Mouse (Mus musculus) G1E (cell line): Measurements from ENCODE around the gene Dda1. TPM values are rescaled to one million over a fixed set of nuclear protein-coding genes. Genes with fewer than 3 reads are reported as not detected.

Source experiments
- ATAC-seq: 2 replicates; pipeline ENCODE4 v1.8.0; 2016; ENCODE audit warnings: mild to moderate bottlenecking; ENCODE audit not compliant: insufficient number of reproducible peaks, poor library complexity, low FRiP score, severe bottlenecking; ENCODE audit errors: extremely low read depth
- DNase-seq: peaks from one replicate; pipeline ENCODE4 v3.0.0; 2012; ENCODE audit warnings: low spot score
- H3K27me3 ChIP-seq: 2 replicates; pipeline ENCODE4 v1.6.1; 2012; ENCODE audit warnings: mild to moderate bottlenecking, low read length, inconsistent platforms; ENCODE audit not compliant: insufficient read depth
- H3K36me3 ChIP-seq: replicated peaks from 2 replicates; pipeline ENCODE3; 2012; ENCODE audit warnings: mild to moderate bottlenecking, inconsistent platforms
- H3K4me1 ChIP-seq: 2 replicates; pipeline ENCODE4 v1.6.1; 2012; ENCODE audit warnings: low read depth, low read length, inconsistent platforms, mixed read lengths; ENCODE audit not compliant: insufficient read depth
- H3K4me3 ChIP-seq: 2 replicates; pipeline ENCODE4 v1.5.1; 2012; ENCODE audit warnings: low read depth, mild to moderate bottlenecking, inconsistent platforms, low read length, moderate library complexity, mixed read lengths
- H3K9me3 ChIP-seq: replicated peaks from 2 replicates; pipeline ENCODE4 v1.6.1; 2012; ENCODE audit warnings: inconsistent platforms
- CTCF ChIP-seq: IDR thresholded peaks from 2 replicates; pipeline ENCODE4 v1.5.1; 2012; ENCODE audit warnings: low read depth, low read length, inconsistent platforms, mixed read lengths
- GATA1 ChIP-seq: IDR thresholded peaks from 2 replicates; pipeline ENCODE4 v1.6.1; 2012; ENCODE audit warnings: borderline replicate concordance, low read length, inconsistent platforms, mixed read lengths
- GATA2 ChIP-seq: IDR thresholded peaks from 2 replicates; pipeline ENCODE4 v1.6.1; 2012; ENCODE audit warnings: low read depth, low read length, inconsistent platforms, borderline replicate concordance
- POLR2AphosphoS5 ChIP-seq: IDR thresholded peaks from 2 replicates; pipeline ENCODE4 v1.6.1; 2012; ENCODE audit warnings: low read depth, low read length, inconsistent platforms; ENCODE audit not compliant: insufficient replicate concordance
- TAL1 ChIP-seq: conservative IDR thresholded peaks from 2 replicates; pipeline ENCODE4 v1.6.1; 2012; ENCODE audit warnings: low read depth, low read length, inconsistent platforms, mixed read lengths
- polyA plus RNA-seq: library from polyadenylated mRNA; stranded (reverse); fragments of >175 nt; gene quantifications from 2 replicates; pipeline ENCODE4 v1.2.3, GENCODE M21; 2012
- total RNA-seq, 2 experiments: library from RNA; stranded (forward) in 1 of 2; stranded (reverse) in 1 of 2; fragments of 200-1000 nt in 1 of 2; fragments of >200 nt in 1 of 2; fragmentation: Nextera tagmentation in 1 of 2; gene quantifications; 2 replicates each; pipeline ENCODE4 v1.2.3; 2014 to 2017

The Dda1 gene
- total and polyA plus RNA-seq, 3 experiments, result 16.2 to 209 (median 51.9) TPM

DNA sequence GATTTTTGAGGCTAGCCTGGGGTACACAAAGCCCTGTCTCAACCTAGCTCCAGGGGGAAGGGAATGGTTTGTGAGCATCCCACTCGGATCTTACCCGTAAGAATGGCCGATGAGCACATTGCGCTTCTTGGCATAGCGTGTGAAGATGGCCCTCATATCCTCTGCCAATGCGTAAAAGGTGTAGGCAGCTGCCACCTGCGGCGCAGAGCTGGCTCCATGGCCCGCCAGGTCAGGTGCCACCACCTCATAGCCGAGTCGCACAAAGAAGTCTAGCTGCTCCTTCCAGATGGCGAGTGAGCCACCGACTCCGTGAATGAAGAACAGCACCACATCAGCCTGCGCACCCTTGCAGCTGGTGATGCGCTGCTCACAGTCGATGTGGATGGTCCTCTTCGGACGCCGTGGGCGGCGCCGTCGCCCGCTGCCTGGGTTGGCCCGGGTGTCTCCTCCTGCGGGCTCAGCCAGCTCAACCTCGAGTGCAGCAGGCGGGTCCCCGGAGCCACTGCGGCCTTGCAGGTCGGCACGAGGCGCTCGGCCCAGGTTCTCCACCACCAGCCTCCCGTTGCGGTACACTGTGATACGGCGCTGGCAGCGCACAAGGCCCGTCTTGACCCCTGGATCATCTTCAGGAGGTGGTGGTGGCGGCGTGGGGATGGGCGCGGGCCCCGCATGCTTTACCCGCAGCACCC lies 7.7 kb upstream of the Dda1 start:
- Histone ChIP-seq H3K4me3 (no peak overlapping the region), H3K27me3 (0 out of 2 replicates have a peak, but pooled peaks cover 1% of the 10 kb centered on the region), H3K9me3 (0 out of 2 replicates have a peak, but pooled peaks cover 2% of the 10 kb centered on the region), H3K4me1 (peaks cover 55% of the 10 kb centered on the region), H3K36me3 (peaks cover 47% of the 10 kb centered on the region)
- ATAC-seq (no peak), DNase-seq (no peak)
- TF ChIP-seq TAL1 (no peak), GATA1 (no peak), CTCF (no peak), POLR2AphosphoS5 (no peak), GATA2 (no peak)

DNA sequence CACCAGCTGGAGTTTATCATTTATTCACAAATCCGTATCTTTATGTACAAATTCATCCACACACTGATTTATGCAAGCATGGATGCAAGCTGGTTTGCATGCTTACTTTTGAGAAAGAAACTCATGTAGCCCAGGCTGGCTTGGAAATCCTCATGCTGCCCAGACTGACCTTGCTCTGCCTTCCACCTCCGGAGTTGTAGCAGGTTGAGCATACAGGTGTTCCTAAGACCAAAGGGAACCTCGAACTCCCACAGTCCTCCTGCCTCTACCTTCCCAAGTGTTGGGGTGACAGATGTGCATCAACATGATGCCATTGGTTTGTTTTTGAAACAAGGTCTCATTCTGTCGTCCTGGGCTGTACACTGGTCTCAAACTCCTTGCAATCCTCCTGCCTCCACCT lies 6.8 kb upstream of the Dda1 start:
- H3K36me3 ChIP-seq, result peaks cover 50% of the 10 kb centered on the region
- no peak for ATAC-seq
- no peaks in the 10 kb centered on the region for H3K27me3 ChIP-seq
- 0 out of 2 replicates have a peak, but pooled peaks cover 2% of the 10 kb centered on the region for H3K9me3 ChIP-seq
- DNase-seq, result no peak
- H3K4me3 ChIP-seq, result no peak overlapping the region
- H3K4me1 ChIP-seq, result peaks cover 52% of the 10 kb centered on the region
- TF ChIP-seq GATA2 (no peak), TAL1 (no peak), POLR2AphosphoS5 (no peak), CTCF (no peak)

DNA sequence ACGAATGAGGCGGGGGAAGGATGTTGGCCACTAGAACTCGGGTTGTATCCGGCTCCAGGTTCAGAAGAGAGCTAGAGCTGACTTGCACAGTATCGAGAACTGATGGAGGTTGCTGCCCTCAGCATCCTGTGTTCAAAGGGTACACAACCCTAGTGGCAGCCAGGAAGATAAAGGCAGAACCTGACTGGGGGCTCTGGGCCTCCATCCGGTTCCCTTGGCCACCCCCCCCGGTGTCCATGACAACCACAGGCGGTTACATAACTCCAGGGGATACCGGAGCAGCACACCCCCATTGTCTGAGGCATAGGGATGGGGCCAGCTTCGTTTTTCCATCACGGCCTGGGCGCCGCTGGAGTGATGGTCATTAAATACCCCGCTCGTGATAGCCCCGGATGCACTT lies 6.2 kb upstream of the Dda1 start:
- Histone ChIP-seq H3K9me3 (0 out of 2 replicates have a peak, but pooled peaks cover 2% of the 10 kb centered on the region), H3K36me3 (peaks cover 50% of the 10 kb centered on the region), H3K4me1 (peaks cover 51% of the 10 kb centered on the region), H3K27me3 (no peaks in the 10 kb centered on the region), H3K4me3 (peak overlapping the region; percentile 77)
- TF ChIP-seq GATA2 (no peak), CTCF (no peak)
- ATAC-seq (no peak), DNase-seq (no peak)

DNA sequence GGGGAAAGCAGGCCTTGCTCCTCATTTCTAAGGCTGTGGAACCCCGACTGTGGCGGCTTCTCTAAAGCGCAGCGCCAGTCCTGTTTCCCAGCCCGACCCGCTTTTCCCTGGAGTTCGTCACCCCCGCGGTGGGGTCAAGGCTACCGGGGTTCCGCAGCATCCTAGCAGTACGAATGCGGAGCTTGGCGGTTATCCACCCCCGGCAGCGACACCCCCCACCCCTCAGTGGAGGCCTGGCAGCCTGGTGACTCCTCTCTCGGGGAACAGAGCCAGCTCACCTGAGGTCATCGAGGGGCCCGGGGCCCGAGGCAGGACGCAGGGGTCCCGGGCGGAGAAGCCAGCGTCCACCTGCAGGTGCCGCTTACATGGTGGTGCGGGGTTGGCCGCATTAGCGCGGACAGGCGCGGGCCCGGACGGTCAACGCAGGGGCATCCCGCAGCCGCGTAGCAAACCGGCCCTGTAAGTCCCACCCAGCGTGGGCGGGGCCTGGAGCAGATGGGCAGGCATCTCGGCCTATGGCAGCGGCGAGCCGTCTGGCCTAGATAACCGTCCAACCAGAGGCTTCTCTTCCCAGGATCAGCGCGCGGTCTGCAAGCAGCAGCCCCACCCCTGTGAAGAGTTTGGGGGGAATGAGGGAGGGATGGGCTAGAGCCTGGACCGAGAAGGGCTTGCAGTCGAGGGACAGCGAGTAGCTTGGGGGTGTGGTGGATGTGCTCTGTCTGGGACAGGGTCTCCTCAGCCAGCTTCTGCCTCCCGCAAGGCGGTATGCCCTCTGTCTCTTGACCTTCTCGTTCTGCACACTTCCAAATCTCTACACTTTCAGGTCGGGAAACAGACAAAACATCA lies 5.6 kb upstream of the Dda1 start, which contains the start of gene Abhd8:
Gene Abhd8 (minus strand): TSS at position 468 of the 846 bp plus-strand sequence.
- Histone ChIP-seq H3K9me3 (0 out of 2 replicates have a peak, but pooled peaks cover 2% of the 10 kb centered on the region), H3K27me3 (no peaks in the 10 kb centered on the region), H3K4me3 (peak within 1 kb of the TSS; percentile 77), H3K36me3 (peaks cover 47% of the 10 kb centered on the region), H3K4me1 (peaks cover 52% of the 10 kb centered on the region)
- DNase-seq (peak; percentile 91), ATAC-seq (peak; percentile 69)
- TF ChIP-seq POLR2AphosphoS5 (no peak), CTCF (no peak), GATA2 (no peak), GATA1 (no peak), TAL1 (no peak)

DNA sequence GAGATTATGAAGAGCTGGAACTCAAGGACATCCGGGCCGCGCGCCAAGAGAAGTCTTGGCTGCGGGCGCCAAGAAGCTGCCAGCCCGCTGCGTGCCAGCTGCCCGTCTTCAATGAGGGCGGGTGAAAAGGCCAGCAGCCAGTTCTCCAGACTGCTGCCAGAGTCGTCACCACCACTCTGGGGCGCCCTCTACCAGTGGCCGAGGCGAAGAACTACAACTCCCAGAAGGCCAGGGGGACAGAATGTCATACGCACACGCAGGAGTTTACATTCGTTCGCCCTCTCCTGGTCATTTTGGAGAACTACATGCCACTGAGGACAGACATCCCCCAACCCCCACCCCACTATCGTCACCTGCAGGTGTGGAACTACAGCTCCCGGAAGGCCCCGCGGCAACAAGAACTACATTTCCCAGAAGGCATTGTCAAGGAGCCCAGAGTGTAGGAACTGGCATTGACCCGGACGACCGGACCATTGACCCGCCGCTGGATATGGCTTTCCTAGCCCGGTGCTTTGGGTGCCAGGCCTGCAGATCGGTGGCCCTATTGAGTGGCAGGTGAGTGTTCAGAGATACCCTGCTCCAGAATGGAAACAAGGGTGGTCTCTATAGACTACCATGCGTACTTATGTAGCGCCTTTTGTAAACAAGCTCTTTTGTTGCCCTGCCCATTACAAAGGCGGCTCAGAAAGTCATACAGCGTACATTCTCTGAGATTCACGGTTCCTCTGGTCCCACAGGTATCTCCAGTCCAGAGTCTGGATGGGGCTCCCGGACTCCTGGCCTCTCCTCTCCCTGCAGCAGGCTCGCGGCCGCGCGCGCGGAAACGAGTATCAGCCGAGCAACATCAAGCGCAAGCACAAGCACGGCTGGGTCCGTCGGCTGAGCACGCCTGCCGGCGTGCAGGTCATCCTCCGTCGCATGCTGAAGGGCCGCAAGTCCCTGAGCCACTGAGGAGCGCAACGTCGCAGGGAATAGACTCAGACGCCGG lies 4.2 kb upstream of the Dda1 start, which contains the start of gene Mrpl34:
Gene Mrpl34 (plus strand): TSS at position 447 of the 988 bp plus-strand sequence.
- no peak for TF ChIP-seq GATA2
- peak; percentile 92 for TF ChIP-seq CTCF
- Histone ChIP-seq H3K4me1 (peaks cover 61% of the 10 kb centered on the region), H3K4me3 (peak within 1 kb of the TSS; percentile 77), H3K9me3 (0 out of 2 replicates have a peak, but pooled peaks cover 2% of the 10 kb centered on the region), H3K36me3 (peaks cover 40% of the 10 kb centered on the region), H3K27me3 (no peaks in the 10 kb centered on the region)
- ATAC-seq, result peak; percentile 71
- peak; percentile 87 for DNase-seq
